Mouse (Mus musculus): ENCODE measurements around the gene Gucy2g.
"Not testable (repeated sequence)": the region's sequence is repeated elsewhere in the genome, so short reads cannot be mapped to it uniquely, and the experiment has no call there.

The Gucy2g gene

DNA sequence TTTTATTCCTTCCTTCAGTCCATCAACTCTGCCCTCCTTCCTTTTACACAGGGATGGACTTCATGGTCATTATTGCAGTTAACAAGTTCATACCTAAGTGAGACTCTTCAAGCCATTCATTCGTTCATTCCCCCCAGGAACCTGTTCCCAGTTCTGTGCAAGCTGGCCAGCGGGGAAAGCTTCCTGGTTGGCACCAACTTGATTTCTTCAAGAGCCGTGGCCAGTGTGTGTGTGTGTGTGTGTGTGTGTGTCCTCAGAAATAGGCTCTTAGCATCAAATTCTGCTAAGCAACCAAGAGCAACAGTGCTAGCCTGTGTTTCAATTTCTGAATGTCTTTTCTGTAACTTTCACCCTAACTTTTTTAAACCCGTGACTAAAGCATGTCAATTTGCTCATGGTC lies 75.1 kb downstream of the Gucy2g start:
- DNase-seq (ENCODE audit: low read depth, low spot score): no peak

- DNase-seq (ENCODE audit: low read depth, low spot score): no peak
Observed at GRCm38 (mm10) chr19:55165183-55165865, 75.7 kb downstream of the Gucy2g start.

DNA sequence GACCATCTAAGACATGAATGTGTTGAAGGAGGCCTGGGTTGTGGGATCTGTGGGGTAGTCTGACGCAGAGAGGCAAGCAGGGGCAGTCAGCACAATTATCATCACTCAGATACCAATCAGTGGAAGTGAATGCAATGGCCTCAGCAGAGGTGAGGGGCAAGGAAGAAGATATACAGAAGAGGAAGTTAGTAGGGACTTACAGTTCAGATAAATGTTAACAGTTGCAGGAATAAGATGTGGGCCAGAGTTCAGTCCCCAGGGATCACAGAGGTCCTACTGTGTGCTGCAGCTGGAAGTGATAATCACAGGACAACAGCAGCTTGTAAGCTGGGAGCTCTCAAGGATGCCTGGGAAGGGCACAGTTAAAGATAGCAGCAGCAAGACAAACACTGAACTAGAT lies 76.9 kb downstream of the Gucy2g start:
- DNase-seq (ENCODE audit: low read depth, low spot score): no peak

GRCm38 (mm10) chr19:55162271-55162670 lies 78.8 kb downstream of the Gucy2g start:
- no peak for DNase-seq (ENCODE audit: low read depth, low spot score)

- no peak for DNase-seq (ENCODE audit: low read depth, low spot score)
Observed at GRCm38 (mm10) chr19:55159826-55160225, 81.2 kb downstream of the Gucy2g start.

GRCm38 (mm10) chr19:55158606-55159005 lies 82.4 kb downstream of the Gucy2g start:
- DNase-seq (ENCODE audit: low read depth, low spot score): no peak

DNA sequence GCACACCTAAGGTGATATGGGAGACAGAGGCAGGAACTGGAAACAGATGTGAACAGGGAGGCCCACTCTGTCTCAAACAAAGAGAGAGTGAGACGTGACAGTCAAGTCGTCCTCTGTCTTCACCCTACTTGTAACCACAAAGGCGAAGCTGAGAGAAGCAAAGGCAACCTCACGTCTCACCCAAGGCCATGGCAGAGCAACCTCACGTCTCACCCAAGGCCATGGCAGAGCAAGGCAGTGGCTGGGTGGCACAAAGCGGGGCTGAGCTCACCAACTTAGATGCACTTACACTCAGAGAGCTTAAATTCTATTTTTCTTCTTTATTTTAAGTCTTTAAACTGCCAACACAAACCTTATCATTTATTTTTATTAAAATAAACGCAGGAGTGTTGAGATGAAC lies 84.0 kb downstream of the Gucy2g start:
- DNase-seq (ENCODE audit: low read depth, low spot score): no peak

GRCm38 (mm10) chr19:55152983-55153382 lies 88.1 kb downstream of the Gucy2g start:
- no peak for DNase-seq (ENCODE audit: low read depth, low spot score)

DNA sequence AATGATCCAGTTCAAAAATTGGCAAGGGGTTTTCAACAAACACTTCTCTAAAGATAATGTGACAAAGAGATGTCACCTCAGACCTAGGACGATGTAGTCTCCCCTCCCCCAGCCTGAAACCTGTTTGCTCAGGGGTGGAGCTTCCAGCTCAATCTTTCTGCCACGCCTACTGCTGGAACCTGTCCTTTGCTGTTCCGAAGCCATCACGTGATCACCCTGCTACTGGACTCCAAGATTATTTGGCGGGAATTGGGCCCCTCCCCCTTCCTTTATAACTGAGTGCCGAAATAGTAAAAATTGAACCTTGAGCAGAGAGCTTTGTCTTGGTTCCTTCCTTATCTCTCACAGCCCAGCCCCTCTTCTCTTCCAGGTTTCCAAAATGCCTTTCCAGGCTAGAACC lies 88.8 kb downstream of the Gucy2g start:
- DNase-seq (ENCODE audit: low read depth, low spot score): not testable (repeated sequence)

DNA sequence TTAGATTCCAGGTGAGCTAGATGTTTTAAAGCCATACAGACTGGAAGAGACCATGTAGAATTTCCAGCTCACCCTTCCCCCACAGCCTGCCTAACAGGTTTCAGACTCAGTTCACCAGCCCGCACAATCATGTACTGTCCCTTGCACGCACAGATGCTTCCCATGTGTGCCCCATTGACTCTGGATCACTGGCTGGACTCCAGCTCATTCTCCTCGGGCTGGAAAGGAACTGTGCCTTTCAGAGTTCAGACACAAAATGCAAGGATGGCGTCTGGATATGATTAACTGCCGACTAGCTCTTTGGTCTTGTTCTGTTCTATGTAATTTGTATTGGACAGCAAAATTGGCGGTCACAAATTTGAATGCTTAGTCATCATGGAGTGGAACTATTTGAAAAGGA lies 91.4 kb downstream of the Gucy2g start:
- no peak for DNase-seq (ENCODE audit: low read depth, low spot score)

DNA sequence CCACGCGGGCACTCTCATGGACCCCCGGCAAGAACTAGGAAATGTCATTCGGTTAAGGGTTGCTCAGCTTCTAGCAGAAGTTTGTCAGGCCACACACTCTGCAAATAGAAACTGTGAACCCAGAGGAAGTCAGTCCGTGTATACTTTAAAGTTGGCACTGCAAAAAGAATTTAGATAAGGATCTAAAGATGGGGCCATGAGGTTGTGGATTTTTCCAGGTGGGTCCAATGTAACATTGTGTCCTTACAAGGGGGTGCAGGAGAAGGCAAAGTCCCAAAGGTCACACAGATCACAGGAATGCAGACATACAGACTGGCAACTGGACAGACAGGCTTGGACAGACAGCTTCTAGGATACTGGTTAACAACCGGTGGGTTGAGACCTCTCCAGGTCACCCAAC lies 92.9 kb downstream of the Gucy2g start:
- DNase-seq (ENCODE audit: low read depth, low spot score): no peak

All from A20 (cell line).